Mouse (Mus musculus): ENCODE data around the gene AA467197. TPM values are rescaled to one million over a fixed set of nuclear protein-coding genes. Genes with fewer than 3 reads are reported as not detected.
A peak's percentile ranks its signal among the peaks of the same experiment; 100 is the strongest.

AA467197 gene
- total and polyA plus RNA-seq, 2 experiments, result not detected

DNA sequence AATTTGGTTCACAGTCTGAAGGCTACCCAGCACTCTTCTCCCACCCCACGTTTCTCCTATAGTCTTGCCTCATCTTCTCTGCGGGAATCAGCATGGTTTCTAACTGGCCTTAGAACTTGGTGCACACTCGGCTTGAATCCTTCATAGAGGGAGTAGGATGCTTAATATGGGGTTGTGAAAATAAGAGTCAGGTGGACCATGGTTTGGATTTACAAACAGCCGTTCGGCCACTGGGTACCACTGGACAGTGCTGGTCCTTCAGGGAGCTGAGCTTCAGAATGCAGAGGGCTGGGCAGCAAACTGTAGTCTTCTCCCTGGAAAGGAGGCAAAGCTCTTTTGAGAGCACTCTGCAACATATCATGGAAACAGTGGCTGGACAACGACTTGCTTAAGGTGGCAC lies 19.0 kb upstream of the AA467197 start:
- Histone ChIP-seq H3K36me3 (ENCODE audit: control insufficient read depth, insufficient read depth, low read length) (no peaks in the 10 kb centered on the region), H3K79me2 (ENCODE audit: control insufficient read depth, insufficient read depth, low read length) (no peaks in the 10 kb centered on the region), H3K9ac (ENCODE audit: low read depth, low read length) (no peak overlapping the region), H3K27ac (replicated peaks; ENCODE audit: insufficient read depth, low read depth, low read length) (no peak overlapping the region), H3K4me3 (ENCODE audit: insufficient read depth, low read depth, low read length) (no peak overlapping the region), H3K27me3 (ENCODE audit: control insufficient read depth, insufficient read depth, low read length) (no peaks in the 10 kb centered on the region), H3K4me1 (ENCODE audit: control insufficient read depth, insufficient read depth, low read length) (no peaks in the 10 kb centered on the region)
- no peak for DNase-seq (ENCODE audit: extremely low read depth, low read depth, low spot score)
- no peak for TF ChIP-seq CTCF (IDR thresholded peaks at IDR 0.05; ENCODE audit: low read depth, low read length)
- no peak for TF ChIP-seq POLR2A (IDR thresholded peaks at IDR 0.05; ENCODE audit: extremely low read depth, insufficient read depth, low read length)
- 80% methylated on average over 6 of the region's 6 CpGs for WGBS

DNA sequence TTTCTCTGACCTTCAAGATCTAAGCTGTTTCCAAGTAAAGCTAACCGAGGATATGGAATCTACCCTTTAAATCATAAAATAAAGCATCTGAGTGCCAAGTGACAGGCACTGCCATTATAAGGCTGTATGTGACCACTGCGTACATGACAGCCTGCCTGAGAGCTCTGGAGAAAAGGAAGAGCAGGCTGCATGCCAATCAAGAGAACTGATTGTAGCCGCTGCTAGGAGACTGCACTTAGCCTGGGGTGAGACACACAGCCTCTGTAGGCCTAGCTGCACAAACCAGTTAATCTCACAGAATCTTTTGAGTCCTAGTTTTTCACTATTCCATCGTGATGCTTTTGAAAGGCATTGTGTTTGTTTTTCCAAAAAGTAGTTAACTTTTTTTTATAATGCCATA lies 18.1 kb upstream of the AA467197 start:
- no peaks in the 10 kb centered on the region for H3K4me1 ChIP-seq (ENCODE audit: control insufficient read depth, insufficient read depth, low read length)
- no peaks in the 10 kb centered on the region for H3K36me3 ChIP-seq (ENCODE audit: control insufficient read depth, insufficient read depth, low read length)
- H3K9ac ChIP-seq (ENCODE audit: low read depth, low read length), result no peak overlapping the region
- H3K4me3 ChIP-seq (ENCODE audit: insufficient read depth, low read depth, low read length), result no peak overlapping the region
- WGBS, result 75% methylated on average over 4 of the region's 4 CpGs
- no peak for DNase-seq (ENCODE audit: extremely low read depth, low read depth, low spot score)
- H3K27ac ChIP-seq (replicated peaks; ENCODE audit: insufficient read depth, low read depth, low read length), result no peak overlapping the region
- H3K27me3 ChIP-seq (ENCODE audit: control insufficient read depth, insufficient read depth, low read length), result no peaks in the 10 kb centered on the region
- no peak for TF ChIP-seq POLR2A (IDR thresholded peaks at IDR 0.05; ENCODE audit: extremely low read depth, insufficient read depth, low read length)
- no peak for TF ChIP-seq CTCF (IDR thresholded peaks at IDR 0.05; ENCODE audit: low read depth, low read length)
- no peaks in the 10 kb centered on the region for H3K79me2 ChIP-seq (ENCODE audit: control insufficient read depth, insufficient read depth, low read length)

DNA sequence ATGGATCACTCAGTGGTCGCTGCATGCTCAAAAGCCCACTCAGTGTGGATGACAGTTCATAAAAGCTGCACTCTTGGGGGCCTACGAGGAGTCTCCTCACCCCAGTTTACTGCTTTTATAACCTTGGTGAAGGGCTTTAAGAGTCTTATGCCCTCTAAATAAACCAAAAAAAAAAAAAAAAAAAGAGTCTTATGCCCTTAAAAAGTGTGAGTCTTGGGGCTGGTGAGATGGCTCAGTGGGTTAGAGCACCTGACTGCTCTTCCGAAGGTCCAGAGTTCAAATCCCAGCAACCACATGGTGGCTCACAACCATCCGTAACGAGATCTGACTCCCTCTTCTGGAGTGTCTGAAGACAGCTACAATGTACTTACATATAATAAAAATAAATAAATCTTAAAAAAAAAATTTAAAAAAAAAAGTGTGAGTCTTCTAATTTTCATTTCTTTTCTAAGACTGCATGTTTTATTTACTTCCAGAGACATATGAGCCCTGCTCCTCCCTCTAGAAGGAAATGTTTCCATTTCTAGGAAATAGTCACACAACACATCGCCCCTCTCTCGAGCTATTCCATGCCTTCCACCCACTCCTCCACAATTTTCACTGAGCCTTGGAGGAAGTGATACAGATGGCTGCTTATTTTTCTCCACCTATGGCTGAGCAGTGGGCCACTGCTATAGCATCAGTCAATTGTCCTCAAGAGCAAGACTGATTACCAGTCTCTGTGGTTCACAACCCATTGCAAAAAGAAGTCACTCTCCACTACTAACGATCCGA lies 15.3 kb upstream of the AA467197 start:
- H3K4me1 ChIP-seq (ENCODE audit: control insufficient read depth, insufficient read depth, low read length), result no peaks in the 10 kb centered on the region
- H3K27ac ChIP-seq (replicated peaks; ENCODE audit: insufficient read depth, low read depth, low read length), result no peak overlapping the region
- no peak overlapping the region for H3K4me3 ChIP-seq (ENCODE audit: insufficient read depth, low read depth, low read length)
- H3K27me3 ChIP-seq (ENCODE audit: control insufficient read depth, insufficient read depth, low read length), result no peaks in the 10 kb centered on the region
- TF ChIP-seq CTCF (IDR thresholded peaks at IDR 0.05; ENCODE audit: low read depth, low read length) (no peak), POLR2A (IDR thresholded peaks at IDR 0.05; ENCODE audit: extremely low read depth, insufficient read depth, low read length) (no peak)
- 82% methylated on average over 9 of the region's 9 CpGs for WGBS
- no peak overlapping the region for H3K9ac ChIP-seq (ENCODE audit: low read depth, low read length)
- no peaks in the 10 kb centered on the region for H3K79me2 ChIP-seq (ENCODE audit: control insufficient read depth, insufficient read depth, low read length)
- no peaks in the 10 kb centered on the region for H3K36me3 ChIP-seq (ENCODE audit: control insufficient read depth, insufficient read depth, low read length)
- DNase-seq (ENCODE audit: extremely low read depth, low read depth, low spot score), result no peak

DNA sequence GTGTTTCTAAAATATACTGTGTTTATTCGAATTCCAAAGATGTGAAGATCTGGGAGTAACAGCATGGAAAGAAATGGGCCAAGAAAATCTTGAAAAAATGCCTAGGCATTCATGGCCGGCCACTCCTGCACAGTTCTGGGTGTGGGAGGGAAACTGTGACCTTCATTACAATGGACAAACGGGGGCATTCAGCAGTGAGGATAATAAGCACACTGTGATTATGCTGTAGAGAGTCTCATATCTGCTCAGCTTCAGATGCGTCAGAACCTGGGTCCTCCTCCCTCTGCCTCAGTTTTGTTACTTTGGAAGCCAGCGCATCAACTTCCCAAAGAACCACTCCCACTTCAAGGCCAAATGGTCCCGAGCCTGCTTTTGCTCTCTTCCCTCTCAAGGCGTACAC lies 10.9 kb upstream of the AA467197 start:
- Histone ChIP-seq H3K9ac (ENCODE audit: low read depth, low read length) (no peak overlapping the region), H3K4me3 (ENCODE audit: insufficient read depth, low read depth, low read length) (no peak overlapping the region)

DNA sequence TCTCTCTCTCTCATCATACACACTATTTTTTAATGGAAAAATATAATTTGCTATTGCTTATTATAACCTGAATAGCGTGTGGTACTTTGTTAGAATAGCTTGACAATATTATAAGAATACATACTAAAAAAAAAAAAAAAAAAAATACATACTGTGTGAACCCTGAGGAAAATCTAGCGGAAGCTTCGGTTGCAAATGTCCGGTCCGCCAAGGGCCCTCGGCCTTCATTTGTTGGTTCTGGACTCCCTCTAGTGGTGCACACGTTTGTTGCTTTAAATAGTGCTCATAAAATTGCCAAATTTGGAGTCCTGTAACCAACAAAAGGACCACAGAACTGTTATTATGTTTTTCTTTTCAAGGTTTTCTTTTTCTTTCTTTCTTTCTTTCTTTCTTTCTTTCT lies 7.8 kb upstream of the AA467197 start:
- Histone ChIP-seq H3K9ac (ENCODE audit: low read depth, low read length) (no peak overlapping the region), H3K27ac (replicated peaks; ENCODE audit: insufficient read depth, low read depth, low read length) (no peak overlapping the region), H3K4me1 (ENCODE audit: control insufficient read depth, insufficient read depth, low read length) (peaks cover 4% of the 10 kb centered on the region; the same call in 1 of the 2 replicates), H3K79me2 (ENCODE audit: control insufficient read depth, insufficient read depth, low read length) (peaks cover 4% of the 10 kb centered on the region; the same call in 1 of the 2 replicates), H3K27me3 (ENCODE audit: control insufficient read depth, insufficient read depth, low read length) (no peaks in the 10 kb centered on the region), H3K4me3 (ENCODE audit: insufficient read depth, low read depth, low read length) (no peak overlapping the region), H3K36me3 (ENCODE audit: control insufficient read depth, insufficient read depth, low read length) (peaks cover 8% of the 10 kb centered on the region; the same call in 1 of the 2 replicates)
- 0% methylated on average over 7 of the region's 7 CpGs for WGBS
- TF ChIP-seq CTCF (IDR thresholded peaks at IDR 0.05; ENCODE audit: low read depth, low read length), result peak; percentile 86
- TF ChIP-seq POLR2A (IDR thresholded peaks at IDR 0.05; ENCODE audit: extremely low read depth, insufficient read depth, low read length), result no peak
- peak; percentile 75 for DNase-seq (ENCODE audit: extremely low read depth, low read depth, low spot score)

More for the DNA sequence above, 10.9 kb upstream of the AA467197 start:
- Histone ChIP-seq H3K27me3 (ENCODE audit: control insufficient read depth, insufficient read depth, low read length) (no peaks in the 10 kb centered on the region), H3K36me3 (ENCODE audit: control insufficient read depth, insufficient read depth, low read length) (no peaks in the 10 kb centered on the region), H3K4me1 (ENCODE audit: control insufficient read depth, insufficient read depth, low read length) (no peaks in the 10 kb centered on the region; the same call in 1 of the 2 replicates), H3K79me2 (ENCODE audit: control insufficient read depth, insufficient read depth, low read length) (peaks cover 4% of the 10 kb centered on the region; the same call in 1 of the 2 replicates), H3K27ac (replicated peaks; ENCODE audit: insufficient read depth, low read depth, low read length) (no peak overlapping the region)
- DNase-seq (ENCODE audit: extremely low read depth, low read depth, low spot score), result no peak
- 69% methylated on average over 7 of the region's 7 CpGs for WGBS
- no peak for TF ChIP-seq POLR2A (IDR thresholded peaks at IDR 0.05; ENCODE audit: extremely low read depth, insufficient read depth, low read length)

DNA sequence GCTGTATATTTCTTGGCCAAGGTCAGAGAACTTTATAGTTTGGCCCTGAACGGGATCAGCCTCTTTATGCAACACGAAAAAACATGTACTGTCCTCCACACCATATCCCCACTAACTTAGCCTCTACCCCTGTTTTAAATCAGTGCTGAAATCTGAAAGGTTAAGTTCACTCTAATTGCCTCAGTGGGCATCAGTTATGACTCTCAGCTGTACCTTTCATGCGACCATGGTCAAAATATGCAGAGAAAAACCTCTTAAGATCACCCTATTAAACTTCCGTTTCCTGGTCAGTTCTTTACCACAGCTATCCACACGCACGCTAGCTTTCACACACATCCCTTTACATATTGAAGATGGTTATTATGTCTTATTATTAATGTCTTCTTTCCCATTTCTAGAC lies 6.9 kb upstream of the AA467197 start:
- no peak for DNase-seq (ENCODE audit: extremely low read depth, low read depth, low spot score)
- no peak overlapping the region for H3K4me3 ChIP-seq (ENCODE audit: insufficient read depth, low read depth, low read length)

More for the DNA sequence above, 6.9 kb upstream of the AA467197 start:
- H3K4me1 ChIP-seq (ENCODE audit: control insufficient read depth, insufficient read depth, low read length), result peaks cover 4% of the 10 kb centered on the region; the same call in 1 of the 2 replicates
- 57% methylated on average over 6 of the region's 6 CpGs for WGBS
- H3K9ac ChIP-seq (ENCODE audit: low read depth, low read length), result no peak overlapping the region
- H3K27me3 ChIP-seq (ENCODE audit: control insufficient read depth, insufficient read depth, low read length), result no peaks in the 10 kb centered on the region
- TF ChIP-seq CTCF (IDR thresholded peaks at IDR 0.05; ENCODE audit: low read depth, low read length) (no peak), POLR2A (IDR thresholded peaks at IDR 0.05; ENCODE audit: extremely low read depth, insufficient read depth, low read length) (no peak)
- H3K36me3 ChIP-seq (ENCODE audit: control insufficient read depth, insufficient read depth, low read length), result peaks cover 8% of the 10 kb centered on the region; the same call in 1 of the 2 replicates
- no peak overlapping the region for H3K27ac ChIP-seq (replicated peaks; ENCODE audit: insufficient read depth, low read depth, low read length)
- H3K79me2 ChIP-seq (ENCODE audit: control insufficient read depth, insufficient read depth, low read length), result peaks cover 4% of the 10 kb centered on the region; the same call in 1 of the 2 replicates
